Mouse (Mus musculus) midbrain, embryonic 16.5 days (tissue): ENCODE data around the gene Lrfn2. TPM values are rescaled to one million over a fixed set of nuclear protein-coding genes. Genes with fewer than 3 reads are reported as not detected.

Experiments
- ATAC-seq: fragments of 200-750 bp; cut with Nextera tagmentation; 2 replicates; pipeline ENCODE4 v1.8.0; 2017; ENCODE audit warnings: moderate TSS enrichment
- H3K27ac ChIP-seq: fragments of 300-500 bp; sonication (generic); 2 replicates; pipeline ENCODE4 v1.5.1; 2014; ENCODE audit warnings: mild to moderate bottlenecking, low read length, mixed read lengths
- H3K27me3 ChIP-seq: fragments of 300-500 bp; sonication (generic); 2 replicates; pipeline ENCODE4 v1.6.1; 2014; ENCODE audit warnings: low read depth, low read length, mixed read lengths; ENCODE audit not compliant: control insufficient read depth, insufficient read depth
- H3K36me3 ChIP-seq: fragments of 300-500 bp; sonication (generic); 2 replicates; pipeline ENCODE4 v1.6.1; 2014; ENCODE audit warnings: mild to moderate bottlenecking, low read length, moderate library complexity, mixed read lengths; ENCODE audit not compliant: control insufficient read depth, insufficient read depth
- H3K4me1 ChIP-seq: fragments of 300-500 bp; sonication (generic); 2 replicates; pipeline ENCODE4 v1.6.1; 2014; ENCODE audit warnings: mild to moderate bottlenecking, low read length, mixed read lengths; ENCODE audit not compliant: control insufficient read depth, insufficient read depth
- H3K4me2 ChIP-seq: fragments of 300-500 bp; sonication (generic); 2 replicates; pipeline ENCODE4 v1.6.1; 2014; ENCODE audit warnings: mild to moderate bottlenecking, low read length, mixed read lengths
- H3K4me3 ChIP-seq: fragments of 300-500 bp; sonication (generic); 2 replicates; pipeline ENCODE4 v1.5.1; 2014; ENCODE audit warnings: low read depth, mild to moderate bottlenecking, low read length, moderate library complexity, mixed read lengths
- H3K9ac ChIP-seq: fragments of 300-500 bp; sonication (generic); 2 replicates; pipeline ENCODE4 v1.6.1; 2014; ENCODE audit warnings: low read depth, low read length, mixed read lengths
- H3K9me3 ChIP-seq: fragments of 300-500 bp; sonication (generic); replicated peaks from 2 replicates; pipeline ENCODE4 v1.6.1; 2014; ENCODE audit warnings: mild to moderate bottlenecking, low read length, mixed read lengths; ENCODE audit not compliant: control insufficient read depth, poor library complexity, severe bottlenecking
- WGBS: fragments of 180-500 bp; shearing (Covaris S2); extraction: QIAGEN DNeasy Blood & Tissue Kit; methylation state at CpG from one replicate; pipeline ENCODE4 v1.1.7; 2014; 5-methylcytosine and 5-hydroxymethylcytosine counted together
- polyA plus RNA-seq: library from polyadenylated mRNA; unstranded; fragments of >200 nt; fragmentation: Nextera tagmentation; extraction: Ambion mirVana; gene quantifications from 2 replicates; pipeline ENCODE4 v1.2.1, GENCODE M21; 2015

Gene Lrfn2
- polyA plus RNA-seq, 1 experiment from 2014 or later = 14.7 TPM

GRCm38 (mm10) chr17:49037163-49037950, 105.2 kb downstream of the Lrfn2 start:
- 75% methylated on average over 8 of the region's 8 CpGs for WGBS

DNA sequence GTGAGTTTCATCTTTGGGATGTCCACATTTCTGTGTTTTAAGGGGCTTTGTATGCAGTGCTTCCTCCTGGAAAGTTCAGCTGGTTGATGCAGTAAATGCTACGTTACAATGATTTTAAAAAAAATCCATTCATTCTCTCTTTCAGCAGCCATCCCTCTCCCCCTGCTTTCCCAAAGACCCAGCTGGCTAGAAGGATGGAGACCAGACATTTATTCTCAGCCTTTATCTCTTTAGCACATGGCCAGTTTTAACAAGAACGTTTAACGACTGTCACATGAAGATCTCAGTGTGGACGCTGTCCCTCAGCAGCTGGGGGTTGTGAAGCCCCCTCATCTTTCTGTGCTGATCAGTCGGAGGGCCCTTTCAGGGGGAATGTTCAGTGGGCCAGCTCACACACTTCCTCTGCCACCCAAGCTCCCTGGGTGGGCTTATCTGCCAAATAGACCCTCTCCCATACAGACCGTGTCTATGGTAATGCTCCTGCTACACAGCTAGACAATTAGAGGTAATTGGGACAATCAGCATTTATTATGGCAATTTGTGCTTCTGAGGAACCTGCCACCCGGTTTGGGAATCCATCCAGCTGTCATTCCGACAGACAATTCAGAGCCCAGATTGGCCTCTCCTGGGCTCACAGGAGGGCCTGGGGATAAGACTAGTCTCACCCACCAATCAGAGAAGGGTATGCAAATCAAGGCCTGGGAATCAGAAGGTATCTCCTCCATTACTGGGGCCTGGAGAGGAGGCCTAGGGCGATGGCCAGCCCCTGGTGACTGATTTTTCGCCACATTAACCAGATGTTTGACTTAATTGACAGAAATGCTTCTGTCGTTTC, 111.8 kb downstream of the Lrfn2 start:
- H3K9ac ChIP-seq = no peak overlapping the region

More at GRCm38 (mm10) chr17:49037163-49037950, 105.2 kb downstream of the Lrfn2 start:
- H3K9me3 ChIP-seq = no peaks in the 10 kb centered on the region
- H3K36me3 ChIP-seq = no peaks in the 10 kb centered on the region
- no peak overlapping the region for H3K4me2 ChIP-seq
- H3K9ac ChIP-seq = no peak overlapping the region
- no peaks in the 10 kb centered on the region for H3K27me3 ChIP-seq
- ATAC-seq = no peak
- H3K27ac ChIP-seq = no peak overlapping the region
- peaks cover 2% of the 10 kb centered on the region; the same call in 1 of the 2 replicates for H3K4me1 ChIP-seq
- no peak overlapping the region for H3K4me3 ChIP-seq

DNA sequence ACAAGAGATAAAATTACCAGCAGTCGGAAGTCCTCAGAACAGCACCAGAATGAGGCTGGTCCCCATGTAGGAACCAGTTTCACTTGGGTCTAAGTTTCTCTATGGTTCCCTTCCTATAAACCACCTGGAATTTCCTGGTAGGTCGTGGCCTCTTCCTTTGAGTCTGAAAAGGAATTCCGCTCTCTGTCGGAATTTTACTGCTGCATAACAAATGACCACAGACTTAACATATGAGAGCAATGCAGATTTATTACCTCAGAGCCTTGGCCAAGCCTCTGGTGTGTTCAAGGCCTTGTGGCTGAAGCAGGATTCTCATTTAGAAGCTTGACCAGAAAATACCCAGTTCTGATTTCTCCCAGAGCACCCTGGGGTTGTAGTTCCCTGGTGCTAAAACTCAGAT, 115.7 kb downstream of the Lrfn2 start:
- Histone ChIP-seq H3K4me2 (no peak overlapping the region), H3K4me3 (no peak overlapping the region), H3K9me3 (no peaks in the 10 kb centered on the region), H3K4me1 (peaks cover 9% of the 10 kb centered on the region; the same call in 1 of the 2 replicates), H3K27me3 (no peaks in the 10 kb centered on the region), H3K36me3 (no peaks in the 10 kb centered on the region), H3K27ac (no peak overlapping the region), H3K9ac (no peak overlapping the region)
- no peak for ATAC-seq
- WGBS = 78% methylated on average over 4 of the region's 4 CpGs

More for the DNA sequence above, 111.8 kb downstream of the Lrfn2 start:
- Histone ChIP-seq H3K27me3 (no peaks in the 10 kb centered on the region), H3K27ac (peak overlapping the region; percentile 58), H3K4me1 (peaks cover 9% of the 10 kb centered on the region; the same call in 1 of the 2 replicates), H3K4me2 (no peak overlapping the region), H3K36me3 (no peaks in the 10 kb centered on the region), H3K9me3 (no peaks in the 10 kb centered on the region), H3K4me3 (no peak overlapping the region)
- peak; percentile 77 for ATAC-seq
- WGBS = 7% methylated on average over 11 of the region's 11 CpGs

- ATAC-seq = no peak
- Histone ChIP-seq H3K9me3 (no peaks in the 10 kb centered on the region), H3K4me2 (no peak overlapping the region), H3K27me3 (no peaks in the 10 kb centered on the region), H3K4me1 (no peaks in the 10 kb centered on the region), H3K9ac (no peak overlapping the region), H3K4me3 (no peak overlapping the region), H3K36me3 (no peaks in the 10 kb centered on the region), H3K27ac (no peak overlapping the region)
- WGBS = 84% methylated on average over 11 of the region's 11 CpGs
These were observed 119.1 kb downstream of the Lrfn2 start for GRCm38 (mm10) chr17:49051231-49051630.

DNA sequence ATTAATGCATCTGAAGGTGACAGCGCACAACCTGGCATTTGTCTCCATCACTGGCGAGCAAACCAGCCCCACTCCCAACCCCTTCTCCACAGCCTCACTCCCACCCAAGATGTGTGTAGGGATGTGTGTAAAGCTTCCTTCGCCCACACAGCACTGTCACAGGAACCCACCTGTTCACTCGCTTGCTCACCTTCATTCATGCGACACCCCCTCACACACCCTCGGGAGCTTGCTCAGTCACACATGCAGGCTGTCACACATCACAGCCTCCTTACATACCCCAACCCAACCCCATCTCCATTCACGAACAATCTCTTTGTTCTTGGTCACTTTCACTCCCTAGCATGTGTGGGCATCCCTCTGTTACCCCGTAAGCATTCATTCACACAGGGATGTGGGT, 129.0 kb downstream of the Lrfn2 start:
- H3K9me3 ChIP-seq = no peaks in the 10 kb centered on the region
- H3K36me3 ChIP-seq = no peaks in the 10 kb centered on the region
- no peak overlapping the region for H3K9ac ChIP-seq
- H3K4me3 ChIP-seq = no peak overlapping the region
- no peak overlapping the region for H3K4me2 ChIP-seq
- ATAC-seq = no peak
- peaks cover 7% of the 10 kb centered on the region for H3K4me1 ChIP-seq
- no peak overlapping the region for H3K27ac ChIP-seq
- H3K27me3 ChIP-seq = no peaks in the 10 kb centered on the region
- 91% methylated on average over 8 of the region's 8 CpGs for WGBS

DNA sequence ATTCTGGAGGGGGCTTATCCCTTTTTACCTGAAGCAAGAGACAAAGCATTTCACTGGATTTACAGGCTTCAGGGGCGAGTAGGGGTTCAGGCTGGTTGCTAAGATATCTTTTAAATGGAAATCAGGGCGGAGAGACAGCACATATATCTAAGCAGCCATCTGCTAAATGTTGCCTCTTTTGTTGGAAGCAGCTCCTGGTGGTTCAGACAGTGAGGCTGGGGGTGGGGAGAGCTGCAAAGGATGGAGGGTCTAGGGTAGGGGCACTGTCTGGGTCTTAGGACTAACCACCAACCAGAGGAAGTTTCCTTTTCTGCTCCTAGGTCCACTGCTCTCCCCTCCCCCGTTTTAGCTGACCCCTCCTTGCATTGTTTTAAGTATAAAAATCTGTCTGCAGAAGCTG, 131.6 kb downstream of the Lrfn2 start:
- peak; percentile 68 for ATAC-seq
- H3K27ac ChIP-seq = peak overlapping the region; percentile 40; the same call in 1 of the 2 replicates
- 31% methylated on average over 3 of the region's 3 CpGs for WGBS

GRCm38 (mm10) chr17:49064526-49064925, 132.3 kb downstream of the Lrfn2 start:
- Histone ChIP-seq H3K4me2 (no peak overlapping the region), H3K4me1 (peaks cover 7% of the 10 kb centered on the region), H3K4me3 (no peak overlapping the region), H3K9ac (no peak overlapping the region), H3K27ac (no peak overlapping the region), H3K36me3 (no peaks in the 10 kb centered on the region), H3K9me3 (no peaks in the 10 kb centered on the region), H3K27me3 (no peaks in the 10 kb centered on the region)
- 85% methylated on average over 8 of the region's 8 CpGs for WGBS
- no peak for ATAC-seq

More for the DNA sequence above, 131.6 kb downstream of the Lrfn2 start:
- Histone ChIP-seq H3K9ac (no peak overlapping the region), H3K4me3 (no peak overlapping the region), H3K27me3 (no peaks in the 10 kb centered on the region), H3K4me1 (peaks cover 7% of the 10 kb centered on the region), H3K36me3 (no peaks in the 10 kb centered on the region), H3K9me3 (no peaks in the 10 kb centered on the region), H3K4me2 (no peak overlapping the region)

DNA sequence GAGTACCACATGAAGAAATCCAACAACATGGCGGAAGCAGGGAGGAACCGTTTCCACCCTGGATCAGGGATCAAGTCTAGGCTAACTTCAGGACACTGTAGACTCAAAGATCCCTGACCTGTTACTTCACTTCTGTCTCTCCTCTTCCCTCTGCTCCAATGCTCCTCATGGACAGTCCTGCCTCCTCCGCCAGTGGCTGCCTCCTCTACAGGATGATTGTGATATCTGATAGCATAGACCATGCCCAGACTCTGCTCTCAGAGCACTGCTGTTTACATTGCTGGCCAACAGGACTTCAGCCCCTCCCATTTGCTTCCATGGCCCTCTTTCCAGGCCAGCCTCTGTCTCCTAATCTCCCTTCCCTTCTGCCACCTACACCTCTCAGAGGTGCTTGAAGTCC, 132.9 kb downstream of the Lrfn2 start:
- WGBS = 88% methylated on average over 3 of the region's 3 CpGs
- Histone ChIP-seq H3K27ac (no peak overlapping the region), H3K4me2 (no peak overlapping the region), H3K9me3 (no peaks in the 10 kb centered on the region), H3K4me3 (no peak overlapping the region), H3K27me3 (no peaks in the 10 kb centered on the region), H3K4me1 (peaks cover 7% of the 10 kb centered on the region), H3K9ac (no peak overlapping the region), H3K36me3 (0 out of 2 replicates have a peak, but pooled peaks cover 3% of the 10 kb centered on the region)
- ATAC-seq = no peak

- no peak overlapping the region for H3K27ac ChIP-seq
- H3K36me3 ChIP-seq = 0 out of 2 replicates have a peak, but pooled peaks cover 3% of the 10 kb centered on the region
- WGBS = 65% methylated on average over 6 of the region's 6 CpGs
- no peak overlapping the region for H3K9ac ChIP-seq
- no peak overlapping the region for H3K4me3 ChIP-seq
- no peak for ATAC-seq
- peaks cover 7% of the 10 kb centered on the region for H3K4me1 ChIP-seq
- no peaks in the 10 kb centered on the region for H3K9me3 ChIP-seq
- H3K27me3 ChIP-seq = no peaks in the 10 kb centered on the region
- no peak overlapping the region for H3K4me2 ChIP-seq
These were observed 134.6 kb downstream of the Lrfn2 start for GRCm38 (mm10) chr17:49066748-49067147.
